Mouse (Mus musculus) urinary bladder, postnatal 10 days (tissue): ENCODE data around the gene Bpifb9b.
"Not testable (repeated sequence)": the region's sequence is repeated elsewhere in the genome, so short reads cannot be mapped to it uniquely, and the experiment has no call there.

Source experiments
- DNase-seq: peaks from one replicate; pipeline ENCODE4 v3.0.0; 2022; ENCODE audit warnings: low spot score

Gene Bpifb9b

GRCm38 (mm10) chr2:154306927-154307326 is at the start of gene Bpifb9b:
TSS of gene Bpifb9b (plus strand) at chr2:154307227.
- not testable (repeated sequence) for DNase-seq

GRCm38 (mm10) chr2:154257554-154257953 is 49.5 kb upstream of the Bpifb9b start, which contains the start of gene Bpifb9a:
TSS of gene Bpifb9a (plus strand) at chr2:154257854.
- DNase-seq = not testable (repeated sequence)

GRCm38 (mm10) chr2:154264397-154264796 is 42.6 kb upstream of the Bpifb9b start:
- DNase-seq = not testable (repeated sequence)

- DNase-seq = not testable (repeated sequence)
Observed at GRCm38 (mm10) chr2:154291866-154292265, 15.2 kb upstream of the Bpifb9b start.

GRCm38 (mm10) chr2:154292833-154293232 is 14.2 kb upstream of the Bpifb9b start:
- DNase-seq = no peak

GRCm38 (mm10) chr2:154294746-154295145 is 12.3 kb upstream of the Bpifb9b start:
- not testable (repeated sequence) for DNase-seq

GRCm38 (mm10) chr2:154300496-154300895 is 6.5 kb upstream of the Bpifb9b start:
- DNase-seq = no peak

GRCm38 (mm10) chr2:154301763-154302162 is 5.3 kb upstream of the Bpifb9b start:
- no peak for DNase-seq

GRCm38 (mm10) chr2:154304604-154305003 is 2.4 kb upstream of the Bpifb9b start:
- DNase-seq = not testable (repeated sequence)

- DNase-seq = not testable (repeated sequence)
Observed at GRCm38 (mm10) chr2:154313771-154314170, 6.7 kb downstream of the Bpifb9b start.

- no peak for DNase-seq
Observed at GRCm38 (mm10) chr2:154326852-154327251, 19.8 kb downstream of the Bpifb9b start.

GRCm38 (mm10) chr2:154335572-154335971 is 28.5 kb downstream of the Bpifb9b start:
- DNase-seq = no peak

- DNase-seq = no peak
Observed at GRCm38 (mm10) chr2:154338161-154338560, 31.1 kb downstream of the Bpifb9b start.

GRCm38 (mm10) chr2:154339356-154339755 is 32.3 kb downstream of the Bpifb9b start:
- DNase-seq = no peak

GRCm38 (mm10) chr2:154348152-154348551 is 41.1 kb downstream of the Bpifb9b start:
- DNase-seq = no peak

GRCm38 (mm10) chr2:154354000-154354425 is 47.0 kb downstream of the Bpifb9b start:
- DNase-seq = not testable (repeated sequence)

GRCm38 (mm10) chr2:154367510-154367909 is 60.5 kb downstream of the Bpifb9b start:
- DNase-seq = no peak
